Comparison of ENCODE assay signal across 8 mouse cellular contexts in genomic region chr4:136548381-136548801, GRCm38 (mm10). TPM values are rescaled to one million over a fixed set of nuclear protein-coding genes. Genes with fewer than 3 reads are reported as not detected.
DNase-seq lines count a peak whose midpoint lies in the region; ATAC-seq lines count a peak whose summit lies in the region.

No protein-coding gene starts in this region.

- no peak overlapping the region for H3K9ac ChIP-seq in hindbrain, embryonic 13.5 days
- no peak overlapping the region for H3K9ac ChIP-seq in hindbrain, embryonic 12.5 days
- no peak overlapping the region for H3K9ac ChIP-seq in heart, embryonic 15.5 days
- H3K9ac ChIP-seq in neural tube, embryonic 14.5 days (replicated peaks; ENCODE audit: low read depth, low read length) = 0 out of 2 replicates have a peak overlapping the region, but pooled peaks have one; percentile 8

- H3K27ac ChIP-seq in hindbrain, embryonic 13.5 days = peak overlapping the region; percentile 58
- H3K27ac ChIP-seq in hindbrain, embryonic 12.5 days = no peak overlapping the region
- H3K27ac ChIP-seq in heart, embryonic 15.5 days = peak overlapping the region; percentile 73
- H3K27ac ChIP-seq in neural tube, embryonic 14.5 days (ENCODE audit: low read depth, low read length) = peak overlapping the region; percentile 60; the same call in 1 of the 2 replicates

- H3K36me3 ChIP-seq in hindbrain, embryonic 13.5 days = peaks cover 94% of the 10 kb centered on the region
- H3K36me3 ChIP-seq in hindbrain, embryonic 12.5 days = peaks cover 80% of the 10 kb centered on the region
- H3K36me3 ChIP-seq in heart, embryonic 15.5 days = peaks cover 77% of the 10 kb centered on the region
- H3K36me3 ChIP-seq in neural tube, embryonic 14.5 days (ENCODE audit: control insufficient read depth, insufficient read depth, low read length) = peaks cover 71% of the 10 kb centered on the region

- DNase-seq in retina, postnatal 1 day = peak; percentile 17
- no peak for DNase-seq in retina, embryonic 14.5 days (ENCODE audit: low spot score)
- no peak for DNase-seq in B cell, adult 2 months
- no peak for DNase-seq in yolk sac, embryonic 10.5 days (ENCODE audit: low spot score)

- 71% methylated on average over 1 of the region's 1 CpGs for WGBS in hindbrain, embryonic 13.5 days
- WGBS in hindbrain, embryonic 12.5 days = 77% methylated on average over 1 of the region's 1 CpGs
- WGBS in heart, embryonic 15.5 days = 22% methylated on average over 1 of the region's 1 CpGs
- 57% methylated on average over 1 of the region's 1 CpGs for WGBS in neural tube, embryonic 14.5 days

- H3K27me3 ChIP-seq in hindbrain, embryonic 13.5 days = no peaks in the 10 kb centered on the region
- no peaks in the 10 kb centered on the region for H3K27me3 ChIP-seq in hindbrain, embryonic 12.5 days
- H3K27me3 ChIP-seq in heart, embryonic 15.5 days = no peaks in the 10 kb centered on the region
- no peaks in the 10 kb centered on the region for H3K27me3 ChIP-seq in neural tube, embryonic 14.5 days (ENCODE audit: control insufficient read depth, insufficient read depth, low read length)

- no peaks in the 10 kb centered on the region for H3K9me3 ChIP-seq in hindbrain, embryonic 13.5 days
- H3K9me3 ChIP-seq in hindbrain, embryonic 12.5 days (replicated peaks) = no peaks in the 10 kb centered on the region
- H3K9me3 ChIP-seq in heart, embryonic 15.5 days (replicated peaks) = no peaks in the 10 kb centered on the region
- no peaks in the 10 kb centered on the region for H3K9me3 ChIP-seq in neural tube, embryonic 14.5 days (ENCODE audit: control insufficient read depth, low read length)

- peaks cover 10% of the 10 kb centered on the region for H3K4me1 ChIP-seq in hindbrain, embryonic 13.5 days (replicated peaks)
- H3K4me1 ChIP-seq in hindbrain, embryonic 12.5 days = peaks cover 7% of the 10 kb centered on the region; the same call in 1 of the 2 replicates
- peaks cover 46% of the 10 kb centered on the region for H3K4me1 ChIP-seq in heart, embryonic 15.5 days (replicated peaks)
- peaks cover 13% of the 10 kb centered on the region; the same call in 1 of the 2 replicates for H3K4me1 ChIP-seq in neural tube, embryonic 14.5 days (ENCODE audit: control insufficient read depth, insufficient read depth, low read length)

- H3K4me3 ChIP-seq in hindbrain, embryonic 13.5 days = no peak overlapping the region
- no peak overlapping the region for H3K4me3 ChIP-seq in hindbrain, embryonic 12.5 days
- no peak overlapping the region for H3K4me3 ChIP-seq in heart, embryonic 15.5 days
- no peak overlapping the region for H3K4me3 ChIP-seq in neural tube, embryonic 14.5 days (ENCODE audit: low read depth, low read length)

- no peak overlapping the region for H3K4me2 ChIP-seq in hindbrain, embryonic 13.5 days
- H3K4me2 ChIP-seq in hindbrain, embryonic 12.5 days (replicated peaks) = no peak overlapping the region
- H3K4me2 ChIP-seq in heart, embryonic 15.5 days = no peak overlapping the region
- no peak overlapping the region for H3K4me2 ChIP-seq in neural tube, embryonic 14.5 days (ENCODE audit: low read depth, low read length)

- ATAC-seq in hindbrain, embryonic 13.5 days (ENCODE audit: low FRiP score) = no peak
- no peak for ATAC-seq in hindbrain, embryonic 12.5 days (ENCODE audit: low FRiP score)
- peak; percentile 68; the same call in 1 of the 2 replicates for ATAC-seq in heart, embryonic 15.5 days (replicated peaks; ENCODE audit: insufficient number of reproducible peaks, insufficient read depth, low FRiP score, low read depth)
- ATAC-seq in neural tube, embryonic 14.5 days (ENCODE audit: low read depth) = no peak

RNA-seq across cellular contexts. Expression of gene Kdm1a, which starts 54.1 kb away (rescaled TPM):
- polyA plus RNA-seq in hindbrain, embryonic 13.5 days (2015; fragmentation: Nextera tagmentation; extraction: Ambion mirVana) = 80.7 and 80.8 TPM in 2 replicates
- 118 and 122 TPM in 2 replicates for polyA plus RNA-seq in hindbrain, embryonic 12.5 days (2016; fragmentation: Nextera tagmentation; extraction: Ambion mirVana)
- 21.4 and 26.3 TPM in 2 replicates for polyA plus RNA-seq in heart, embryonic 15.5 days (2015; fragmentation: Nextera tagmentation; extraction: Ambion mirVana)
- polyA plus RNA-seq in neural tube, embryonic 14.5 days (2014; fragmentation: Nextera tagmentation; extraction: Ambion mirVana) = 83.6 and 91.2 TPM in 2 replicates
